Mouse (Mus musculus) testis, postnatal 10 days (tissue): Measurements from ENCODE around the gene Ska2.

Source experiments
- DNase-seq: peaks from one replicate; pipeline ENCODE4 v3.0.0; 2021; ENCODE audit warnings: low spot score

Gene Ska2

DNA sequence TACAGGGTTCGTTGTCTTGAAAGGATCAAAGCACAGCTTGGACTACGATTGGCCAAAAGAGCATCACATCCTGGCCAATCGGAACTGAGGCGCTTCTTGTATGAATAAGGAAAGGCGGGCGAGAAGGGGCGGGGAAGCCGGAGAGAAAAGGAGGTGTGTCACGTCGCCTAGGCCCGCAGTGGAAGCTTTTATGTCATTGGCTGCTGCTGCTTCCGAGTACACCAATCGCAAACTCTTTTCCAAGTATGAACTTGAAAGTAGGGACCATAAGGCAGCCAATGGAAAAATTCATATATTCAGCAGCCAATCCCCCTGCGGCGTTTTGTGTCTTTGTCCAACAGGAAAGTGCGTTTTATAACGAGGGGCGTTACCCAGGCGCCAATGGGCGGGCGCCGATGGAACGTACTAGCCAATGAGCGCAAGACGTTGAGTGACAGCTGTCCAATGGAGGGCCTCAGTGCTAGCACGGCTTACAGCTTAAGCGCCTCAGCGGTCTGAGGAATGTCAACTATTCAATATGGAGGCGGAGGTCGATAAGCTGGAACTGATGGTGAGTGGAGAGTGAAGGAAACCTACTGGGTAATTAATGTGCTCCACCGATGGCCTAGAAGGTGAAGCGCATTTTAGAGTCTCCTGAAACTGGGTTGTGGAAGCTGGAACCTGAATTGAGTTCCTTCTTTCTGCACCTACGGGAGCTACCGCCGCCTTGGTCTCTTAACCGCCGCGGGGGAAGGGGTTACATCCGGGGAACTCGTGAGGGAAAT lies at the start of gene Ska2:
Gene Ska2 (plus strand): TSS at position 480 of the 764 bp plus-strand sequence.
- DNase-seq = peak; percentile 95

DNA sequence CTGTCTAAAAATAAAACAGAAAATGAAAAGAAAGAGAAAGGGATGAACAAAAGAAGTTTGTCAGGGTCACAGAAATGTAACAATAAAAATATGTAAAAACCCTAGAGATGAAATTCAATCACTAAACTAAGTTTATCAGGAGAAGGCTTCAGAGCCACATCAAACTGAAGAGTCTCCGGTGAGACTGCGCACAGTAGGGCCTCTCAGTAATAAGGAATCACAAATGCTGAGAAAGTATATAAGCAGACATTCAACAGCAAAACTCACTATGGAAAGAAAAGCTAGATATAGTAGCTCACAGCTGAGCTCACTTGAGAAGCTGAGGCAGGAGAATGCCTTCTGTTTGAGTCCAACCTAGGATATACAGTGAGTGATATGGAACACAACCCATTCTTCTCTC lies 48.6 kb upstream of the Ska2 start:
- no peak for DNase-seq

DNA sequence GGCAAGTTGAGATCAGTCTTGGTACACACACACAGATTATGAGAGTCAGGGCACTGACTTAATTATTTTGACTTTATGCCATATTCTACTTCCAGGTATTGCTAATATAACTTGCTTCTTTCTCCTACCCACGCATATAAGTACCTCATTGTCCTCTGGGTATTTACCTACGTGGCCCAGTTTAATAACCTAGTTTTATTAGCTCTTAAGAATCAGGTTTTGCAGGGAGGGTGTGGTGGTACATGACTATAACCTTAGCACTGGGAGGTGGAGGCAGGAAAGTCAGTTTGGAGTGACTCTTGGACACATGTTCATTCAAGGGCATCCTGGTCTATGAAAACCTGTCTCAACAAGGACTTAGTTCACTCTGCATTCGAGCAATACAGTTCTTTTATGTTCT lies 46.9 kb upstream of the Ska2 start:
- no peak for DNase-seq

DNA sequence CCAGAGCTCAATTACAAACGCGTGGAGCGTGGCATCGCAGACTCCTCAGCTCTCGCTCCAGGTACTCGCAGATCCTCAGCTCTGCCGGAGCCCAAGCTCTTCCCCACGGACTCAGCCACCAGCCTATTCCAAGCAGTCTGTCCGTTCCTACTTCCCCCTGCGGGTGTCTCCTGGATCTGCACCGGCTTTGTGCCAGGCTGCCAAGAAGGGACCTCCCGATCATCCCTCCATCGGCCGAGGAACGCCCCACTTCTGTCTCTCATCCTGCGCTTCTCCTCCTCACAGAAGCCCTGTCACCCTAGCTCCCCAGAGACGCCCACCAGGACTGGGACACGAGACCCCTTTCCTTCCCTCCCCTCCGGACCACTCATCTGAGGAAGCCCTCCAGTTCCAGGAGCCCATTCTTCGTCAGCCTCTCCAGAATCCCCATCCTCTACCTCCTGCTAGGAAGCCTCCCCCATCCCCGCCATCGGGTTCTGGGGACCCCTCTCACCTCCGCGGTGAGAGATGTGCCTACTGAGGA lies 35.6 kb upstream of the Ska2 start:
- peak; percentile 76 for DNase-seq

DNA sequence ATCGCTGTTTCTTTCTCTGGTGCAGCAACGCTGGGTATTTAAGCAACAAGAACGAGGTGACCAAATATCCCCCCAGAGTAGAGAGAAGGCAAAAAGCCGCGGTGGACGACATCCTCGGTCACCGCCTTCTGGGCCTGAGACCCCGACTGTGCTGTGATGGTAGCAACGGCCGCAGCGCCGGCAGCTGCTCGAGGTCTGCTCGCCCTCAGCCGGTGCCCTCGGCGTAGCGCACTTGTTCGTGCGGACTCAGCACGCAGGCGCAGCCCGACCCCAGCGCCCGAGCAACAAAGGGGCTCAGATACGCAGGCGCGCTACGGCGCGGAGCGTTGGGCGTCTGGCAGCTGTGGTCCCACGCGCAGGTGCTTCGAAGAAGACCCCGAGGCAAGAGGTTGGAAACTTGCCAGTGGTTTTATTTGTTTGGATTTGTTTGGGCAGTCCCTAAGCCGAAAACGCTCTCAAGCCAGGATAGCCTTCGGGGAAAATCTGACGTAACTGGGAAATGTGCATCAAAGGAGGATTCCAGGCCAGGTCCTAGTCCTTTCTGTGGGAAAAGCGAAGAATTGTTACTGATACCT lies 35.1 kb upstream of the Ska2 start, which contains the start of gene Gdpd1:
Gene Gdpd1 (minus strand): TSS at position 197 of the 575 bp plus-strand sequence.
- DNase-seq = peak; percentile 88

DNA sequence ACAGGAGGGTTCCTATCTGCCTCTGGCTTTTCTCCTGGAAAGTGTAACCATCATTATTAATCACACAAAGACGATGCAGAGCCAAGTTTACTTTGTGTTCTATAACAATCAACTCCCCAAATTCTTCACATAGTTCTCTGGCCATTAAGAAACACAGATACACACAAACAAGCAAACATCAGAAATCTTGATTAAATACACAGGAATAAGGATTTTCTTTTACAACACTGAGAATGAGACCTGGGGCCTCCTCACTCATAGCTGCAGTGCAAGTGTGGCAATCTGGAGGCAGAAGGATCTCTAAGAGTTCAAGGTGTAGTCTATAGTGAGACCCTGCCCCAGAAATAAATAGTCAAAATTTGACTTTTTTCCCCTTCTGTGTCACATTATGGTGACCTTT lies 25.3 kb upstream of the Ska2 start:
- no peak for DNase-seq

DNA sequence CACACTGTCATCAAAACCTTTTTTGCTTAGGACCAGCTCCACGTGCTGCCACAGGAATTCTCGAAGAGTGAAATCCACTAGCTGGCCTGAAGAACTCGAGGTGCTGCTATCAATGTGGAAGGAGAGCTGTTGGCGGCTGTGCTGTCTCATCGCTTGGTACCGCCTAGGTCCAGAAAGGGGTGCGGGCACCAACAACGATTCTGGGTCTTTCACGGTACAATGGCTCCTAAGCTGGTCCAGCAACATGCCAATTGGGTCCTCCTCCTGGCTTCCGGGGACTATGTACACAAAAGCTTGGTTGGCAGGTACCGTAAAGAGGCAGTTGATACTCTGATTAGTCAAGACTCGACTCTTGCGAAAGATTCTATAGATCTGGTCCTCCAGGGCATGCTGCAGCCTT lies 23.6 kb upstream of the Ska2 start:
- DNase-seq = no peak

DNA sequence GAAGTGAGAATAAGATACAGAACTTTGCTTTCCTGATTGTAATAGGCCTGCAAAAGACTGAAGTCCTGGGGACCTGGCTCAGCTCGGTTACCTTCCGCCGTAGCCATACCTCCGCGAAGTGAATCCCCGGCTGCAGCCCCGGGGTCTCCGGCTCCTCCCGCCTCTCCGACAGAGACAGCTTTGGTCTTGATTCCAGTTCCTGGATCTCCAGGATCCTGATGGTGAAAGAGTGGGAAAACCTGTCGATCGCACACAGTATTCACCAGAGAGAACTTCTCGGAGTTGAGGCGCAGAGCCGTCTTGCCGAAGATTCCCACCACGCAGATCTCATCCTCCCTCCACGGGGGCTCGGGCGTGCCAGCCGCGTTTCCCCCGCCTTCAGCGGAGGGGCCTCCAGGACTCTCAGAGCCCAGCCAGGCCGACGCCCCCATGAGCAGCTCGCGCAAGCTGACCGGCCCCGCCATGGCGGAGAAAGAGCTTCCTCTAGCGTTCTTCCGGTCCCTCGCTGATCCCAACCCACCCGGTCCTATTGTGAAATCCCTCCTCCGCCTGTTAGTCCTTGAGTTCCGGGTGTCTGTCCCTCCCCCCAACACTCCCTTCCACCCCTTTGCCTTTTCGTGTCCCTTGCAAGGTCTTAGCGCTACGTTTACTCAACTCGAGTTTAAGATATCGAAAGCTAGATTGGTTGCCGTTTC lies 22.6 kb upstream of the Ska2 start, which contains the start of gene Smg8:
Gene Smg8 (minus strand): TSS at position 485 of the 695 bp plus-strand sequence.
- DNase-seq = peak; percentile 82

DNA sequence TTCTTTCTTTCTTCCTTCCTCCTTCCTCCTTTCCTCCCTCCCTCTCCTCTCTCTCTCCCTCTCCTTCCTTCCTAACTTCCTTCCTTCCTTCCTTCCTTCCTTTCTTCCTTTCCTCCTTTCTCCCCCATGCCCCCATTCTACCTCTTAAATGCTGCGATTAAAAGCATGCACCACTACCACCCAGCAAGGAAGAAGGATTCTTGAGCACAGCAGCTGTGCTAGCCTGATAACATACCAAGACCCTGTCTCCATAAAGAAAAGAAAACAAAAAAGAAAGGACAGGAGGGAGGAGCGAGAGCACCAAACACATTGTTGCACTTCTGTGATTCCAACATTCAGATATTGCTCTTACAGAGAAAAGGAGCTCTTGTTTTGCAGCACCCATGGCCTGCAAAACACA lies 21.9 kb upstream of the Ska2 start:
- DNase-seq = no peak

DNA sequence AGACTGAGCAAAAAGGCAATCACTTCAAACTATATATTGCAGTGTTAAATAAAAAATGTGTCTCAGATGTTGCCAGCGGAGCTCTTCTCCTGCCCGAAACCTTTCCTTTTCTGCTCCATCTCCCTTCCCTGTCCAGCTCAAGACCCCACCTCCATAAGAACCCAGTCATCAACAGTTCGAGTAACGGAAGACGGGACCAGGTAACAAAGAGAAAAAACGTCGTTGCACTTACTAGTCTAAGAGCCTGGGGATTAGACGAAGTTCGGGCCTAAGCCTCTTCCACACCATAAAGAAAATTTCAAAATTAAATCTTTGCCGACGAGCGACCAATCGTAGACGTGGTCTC lies 652 bp upstream of the Ska2 start, which contains the start of gene Prr11:
Gene Prr11 (minus strand): TSS at position 300 of the 346 bp plus-strand sequence.
- DNase-seq = no peak

DNA sequence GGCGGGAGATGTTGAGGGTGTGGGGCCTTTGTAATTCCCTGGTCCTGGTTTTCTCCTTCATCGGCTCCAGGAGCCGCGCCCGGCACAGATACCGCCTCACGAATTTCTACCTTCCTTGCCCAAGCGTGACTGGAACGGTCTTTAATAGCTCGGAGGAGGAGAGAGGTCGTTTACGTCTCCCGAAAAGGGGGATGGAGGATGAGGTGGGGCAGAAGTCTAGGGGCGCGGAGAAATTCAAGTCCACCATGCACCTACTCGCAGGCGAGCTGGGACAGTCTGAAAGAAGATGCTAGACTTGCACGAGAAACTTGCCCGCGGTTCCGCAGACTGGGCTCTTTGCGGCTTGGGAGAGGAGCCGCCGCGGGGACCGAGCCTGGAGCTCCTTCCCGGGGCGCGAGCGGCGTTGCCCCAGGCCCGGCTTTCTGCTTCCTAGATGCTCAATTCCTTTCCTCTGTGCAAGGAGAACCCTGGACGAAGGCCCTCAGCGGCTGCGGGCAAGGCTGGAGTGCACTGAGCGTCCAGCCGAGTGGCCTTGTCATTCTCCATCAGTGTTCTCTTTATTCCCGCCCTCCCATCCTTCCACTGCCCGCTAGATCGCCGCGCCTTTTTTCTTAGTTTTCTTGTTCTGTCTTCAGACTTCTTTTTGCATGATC lies 611 bp downstream of the Ska2 start:
- DNase-seq = peak; percentile 59

DNA sequence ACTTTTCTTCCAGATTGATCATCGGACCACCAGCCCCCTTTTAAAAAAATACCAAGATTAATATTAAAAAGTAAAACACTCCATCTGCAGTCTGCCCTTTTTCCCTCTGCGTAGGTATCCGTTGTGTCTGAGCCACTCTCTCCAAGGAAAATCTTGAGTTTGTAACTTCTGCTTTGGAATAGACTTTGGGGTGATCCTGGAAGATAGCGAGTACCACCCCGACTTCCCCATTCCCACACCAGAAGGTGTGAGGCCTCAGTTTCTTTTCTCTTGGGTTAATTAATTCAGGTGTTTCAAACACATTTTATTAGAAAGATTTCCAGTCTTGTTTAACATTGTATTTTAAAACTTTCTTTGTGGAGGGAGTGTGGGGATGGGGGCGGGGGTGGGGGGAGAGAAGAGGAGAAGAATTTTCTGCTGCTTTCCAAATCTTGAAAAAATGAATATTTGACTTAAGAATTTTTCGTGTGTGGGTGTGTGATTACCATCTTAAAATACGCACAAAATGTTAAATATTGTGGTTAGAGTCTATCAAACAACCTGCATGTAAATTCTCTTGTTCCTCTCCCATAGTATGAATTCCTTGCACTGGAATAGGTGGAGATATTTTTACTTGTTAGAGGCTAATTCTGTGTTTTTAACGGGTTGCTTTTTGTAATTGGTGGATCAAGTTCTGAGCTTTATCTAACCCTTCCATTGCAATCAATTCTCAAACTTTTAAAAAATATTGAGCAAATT lies 1.3 kb downstream of the Ska2 start:
- no peak for DNase-seq

DNA sequence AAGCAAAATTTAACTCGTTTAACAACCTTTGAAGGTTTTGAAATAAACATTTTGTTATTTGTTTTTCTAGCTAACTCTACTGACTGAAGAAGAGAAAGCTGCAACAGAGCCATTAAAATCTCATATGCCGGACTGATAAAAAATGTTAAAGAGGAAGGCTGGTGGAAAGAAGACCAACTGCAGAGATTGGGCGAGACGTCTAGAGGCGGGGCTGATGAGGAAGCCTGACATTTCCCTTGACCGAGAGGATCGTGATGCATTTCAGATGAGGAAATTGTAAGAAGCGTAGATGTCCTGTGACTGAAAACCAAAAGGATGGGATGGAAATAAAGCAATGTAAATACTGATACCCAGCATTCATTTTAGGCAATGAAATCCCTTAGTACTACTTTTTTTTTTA lies 12.8 kb downstream of the Ska2 start:
- no peak for DNase-seq

DNA sequence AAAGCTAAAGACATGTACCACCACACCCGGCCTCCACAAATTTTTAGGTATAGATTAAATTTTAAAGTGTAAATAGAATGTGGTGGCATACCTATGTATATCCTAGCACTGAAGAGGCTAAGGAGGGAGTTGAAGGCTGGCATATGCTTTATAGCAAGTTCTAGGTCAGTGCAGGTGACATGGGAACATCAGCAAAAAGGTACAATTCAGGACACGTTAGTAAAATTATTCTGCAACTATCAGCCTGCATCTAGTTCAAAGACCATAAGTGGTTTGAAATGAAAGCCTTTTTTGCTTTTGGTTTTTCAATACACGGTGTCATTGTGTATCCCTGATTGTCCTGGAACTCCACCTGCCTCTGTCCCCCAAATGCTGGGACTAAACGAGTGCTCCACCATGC lies 16.5 kb downstream of the Ska2 start:
- no peak for DNase-seq

DNA sequence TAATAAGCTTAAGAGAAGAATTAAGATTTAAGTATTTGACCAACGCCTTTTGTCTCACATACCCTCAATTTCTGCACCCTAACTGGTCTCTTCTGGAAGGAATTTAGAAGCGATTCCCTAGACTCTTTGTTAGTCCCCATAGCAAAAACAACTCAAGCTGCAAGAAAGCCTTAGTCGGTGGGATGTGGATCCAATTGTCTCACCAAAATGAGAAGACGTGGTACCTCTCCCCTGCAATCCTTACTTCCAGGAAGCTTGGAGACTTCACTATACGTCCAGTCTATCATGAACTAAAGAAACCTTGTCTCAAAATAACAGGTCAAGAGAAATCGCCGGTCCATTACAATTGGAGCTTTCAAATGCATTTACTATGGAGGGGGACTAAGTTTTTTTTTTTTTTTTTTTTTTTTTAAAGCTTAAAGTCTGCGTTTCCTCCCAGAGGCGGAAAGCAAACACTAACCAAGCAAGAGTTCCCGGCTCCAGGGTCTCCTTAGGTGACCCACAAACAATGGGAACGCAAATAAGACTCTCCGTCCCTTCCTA lies 17.3 kb downstream of the Ska2 start:
- DNase-seq = no peak

DNA sequence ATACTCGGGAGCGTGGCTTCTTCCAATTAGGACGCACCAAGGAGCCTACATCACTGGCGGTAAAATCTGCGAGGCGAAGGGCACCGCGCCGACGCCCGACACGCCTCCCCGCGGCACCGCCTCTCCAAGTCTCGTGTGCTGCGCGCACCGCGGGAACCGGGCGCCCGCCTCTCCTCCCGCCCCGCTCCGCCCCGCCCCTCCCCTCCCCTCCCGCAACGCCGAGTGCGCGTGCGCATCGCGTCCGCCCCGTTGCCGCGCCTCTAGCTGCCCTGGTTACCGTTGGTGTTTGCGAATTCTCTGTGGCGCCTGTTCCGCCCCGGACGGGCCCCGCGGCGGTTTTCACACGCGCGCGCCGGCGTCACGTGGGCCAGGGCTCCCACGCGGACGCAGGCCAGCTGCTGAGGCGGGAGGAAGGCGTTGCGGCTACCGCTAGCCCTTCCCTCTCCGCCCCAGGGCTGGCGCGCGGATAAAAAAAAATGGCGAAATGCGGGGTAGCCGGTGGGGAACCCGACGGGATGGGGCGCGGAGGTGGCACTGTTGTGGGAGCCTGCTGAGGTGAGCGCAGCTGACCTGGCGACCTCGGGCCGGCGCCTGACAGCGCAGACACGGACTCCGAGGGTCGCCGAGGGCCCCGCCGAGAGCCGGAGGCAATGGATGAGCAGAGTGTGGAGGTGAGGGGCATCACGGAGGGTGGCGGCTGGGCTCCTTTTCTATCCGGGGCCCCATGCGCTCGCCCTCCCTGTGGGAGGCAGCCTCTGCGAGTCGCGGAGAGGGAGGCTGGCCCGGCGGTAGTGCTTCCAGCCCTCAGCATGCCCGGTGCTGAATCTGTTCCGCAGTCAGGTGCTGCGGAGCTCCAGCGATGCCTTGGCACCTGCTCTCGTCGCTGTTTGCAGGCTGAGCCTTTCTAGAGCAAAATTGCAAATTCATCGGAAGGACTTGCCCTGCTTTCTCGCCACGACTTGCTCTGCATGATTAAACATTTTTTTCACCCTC lies 18.1 kb downstream of the Ska2 start, which contains the start of gene Trim37:
Gene Trim37 (plus strand): TSS at position 254 of the 993 bp plus-strand sequence.
- peak; percentile 86 for DNase-seq

DNA sequence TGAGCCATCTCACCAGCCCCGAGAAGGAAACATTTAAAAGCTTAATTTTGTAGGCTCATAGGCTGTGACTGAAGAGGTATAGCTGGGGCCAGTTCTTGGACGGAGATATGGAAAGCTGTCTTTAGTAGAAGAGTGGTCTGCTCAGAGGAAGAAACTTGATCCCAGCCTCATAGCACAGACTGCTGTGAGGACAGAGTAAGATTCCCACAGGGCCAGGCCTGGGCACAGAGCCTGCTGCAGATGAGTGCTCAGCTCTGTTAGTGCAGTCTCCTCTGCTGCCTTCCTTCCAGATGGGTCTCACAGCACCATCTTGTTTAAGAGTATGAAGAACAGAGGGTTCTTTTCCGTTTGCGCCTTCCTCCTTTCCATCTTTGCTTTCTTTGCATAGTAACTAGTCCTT lies 27.2 kb downstream of the Ska2 start:
- no peak for DNase-seq

DNA sequence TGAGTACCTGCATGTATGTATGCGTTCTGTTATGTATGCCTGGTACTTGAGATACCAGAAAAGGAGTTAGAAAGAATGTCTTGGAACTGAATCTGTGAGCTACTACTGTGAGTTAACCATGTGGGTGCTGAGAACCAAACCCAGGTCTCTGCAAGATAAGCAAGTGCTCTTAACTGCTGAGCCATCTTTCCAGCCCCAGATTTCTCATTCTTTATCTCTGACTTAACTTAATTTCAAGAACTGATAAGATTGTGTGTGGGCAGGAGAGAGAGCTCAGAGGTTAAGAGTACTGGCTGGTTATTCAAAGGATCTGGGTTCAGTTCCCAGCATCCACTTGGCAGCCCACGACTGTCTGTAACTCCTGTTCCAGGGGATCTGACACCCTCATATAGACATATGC lies 49.0 kb downstream of the Ska2 start:
- DNase-seq = no peak

DNA sequence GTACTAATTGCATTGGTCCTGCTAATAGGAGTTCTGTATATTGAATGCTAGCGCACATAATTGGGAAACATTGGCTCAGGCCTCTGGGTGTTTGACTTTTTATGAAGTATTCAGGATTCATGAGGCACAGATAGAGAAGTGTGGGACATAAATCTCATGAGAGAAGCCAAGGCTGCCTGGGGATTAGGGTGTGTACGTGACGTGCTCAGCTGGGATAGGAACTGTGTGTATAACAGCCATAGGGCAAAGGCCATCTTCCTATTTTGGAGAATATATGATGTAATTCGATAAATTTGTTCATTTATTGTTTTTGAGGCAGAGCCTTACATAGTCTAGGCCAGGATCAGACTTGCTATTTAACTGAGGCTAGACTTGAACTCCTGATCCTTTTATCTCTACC lies 53.7 kb downstream of the Ska2 start:
- DNase-seq = no peak

DNA sequence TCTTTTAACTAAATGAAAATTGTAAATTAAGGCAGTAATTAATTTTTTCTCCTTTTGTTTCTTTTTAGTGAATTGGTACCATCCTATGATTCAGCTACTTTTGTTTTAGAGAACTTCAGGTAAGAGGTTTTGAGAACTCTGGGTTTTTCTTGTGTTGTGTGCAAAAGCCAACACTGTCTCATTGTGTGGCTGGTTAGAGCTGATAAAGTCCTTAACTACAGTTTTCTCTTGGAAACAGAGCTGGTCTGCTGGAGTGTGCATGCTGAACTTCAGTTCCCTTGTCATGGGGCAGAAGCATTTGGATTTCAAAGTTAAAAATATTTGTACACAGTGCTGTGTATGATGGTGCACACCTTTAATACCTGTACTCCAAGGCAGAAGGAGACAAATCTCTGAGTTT lies 54.7 kb downstream of the Ska2 start:
- no peak for DNase-seq
